Mouse (Mus musculus): ENCODE measurements around the gene Fcgr2b.
A peak's percentile ranks its signal among the peaks of the same experiment; 100 is the strongest.
"Not testable (repeated sequence)": the region's sequence is repeated elsewhere in the genome, so short reads cannot be mapped to it uniquely, and the experiment has no call there.

Fcgr2b gene

GRCm38 (mm10) chr1:170976447-170976846, at the start of gene Fcgr2b:
Gene Fcgr2b (minus strand): TSS chr1:170976547.
- no peak for DNase-seq (ENCODE audit: low spot score)

GRCm38 (mm10) chr1:171019311-171019950, 43.1 kb upstream of the Fcgr2b start:
- no peak for DNase-seq (ENCODE audit: low spot score)

- no peak for DNase-seq (ENCODE audit: low spot score)
These were observed 42.4 kb upstream of the Fcgr2b start, which contains the start of gene Fcgr4 for GRCm38 (mm10) chr1:171018737-171019136. Gene Fcgr4 (plus strand): TSS chr1:171018920.

- DNase-seq (ENCODE audit: low spot score): no peak
These were observed 41.3 kb upstream of the Fcgr2b start for GRCm38 (mm10) chr1:171017468-171018158.

GRCm38 (mm10) chr1:171016676-171017356, 40.5 kb upstream of the Fcgr2b start:
- DNase-seq (ENCODE audit: low spot score): no peak

GRCm38 (mm10) chr1:171011733-171012132, 35.4 kb upstream of the Fcgr2b start:
- no peak for DNase-seq (ENCODE audit: low spot score)

- DNase-seq (ENCODE audit: low spot score): no peak
These were observed 30.6 kb upstream of the Fcgr2b start for GRCm38 (mm10) chr1:171006905-171007304.

- DNase-seq (ENCODE audit: low spot score): no peak
These were observed 30.0 kb upstream of the Fcgr2b start for GRCm38 (mm10) chr1:171006335-171006734.

- DNase-seq (ENCODE audit: low spot score): no peak
These were observed 29.2 kb upstream of the Fcgr2b start for GRCm38 (mm10) chr1:171005586-171005985.

- no peak for DNase-seq (ENCODE audit: low spot score)
These were observed 28.7 kb upstream of the Fcgr2b start for GRCm38 (mm10) chr1:171005081-171005480.

- DNase-seq (ENCODE audit: low spot score): no peak
These were observed 23.5 kb upstream of the Fcgr2b start for GRCm38 (mm10) chr1:170999811-171000210.

GRCm38 (mm10) chr1:170997756-170998655, 21.7 kb upstream of the Fcgr2b start:
- DNase-seq (ENCODE audit: low spot score): peak; percentile 51

- peak; percentile 63 for DNase-seq (ENCODE audit: low spot score)
These were observed 20.4 kb upstream of the Fcgr2b start for GRCm38 (mm10) chr1:170996753-170997152.

GRCm38 (mm10) chr1:170996034-170996433, 19.7 kb upstream of the Fcgr2b start:
- no peak for DNase-seq (ENCODE audit: low spot score)

GRCm38 (mm10) chr1:170992550-170992949, 16.2 kb upstream of the Fcgr2b start:
- peak; percentile 18 for DNase-seq (ENCODE audit: low spot score)

GRCm38 (mm10) chr1:170989656-170990055, 13.3 kb upstream of the Fcgr2b start:
- no peak for DNase-seq (ENCODE audit: low spot score)

- no peak for DNase-seq (ENCODE audit: low spot score)
These were observed 9.5 kb upstream of the Fcgr2b start for GRCm38 (mm10) chr1:170985861-170986260.

GRCm38 (mm10) chr1:170985092-170985491, 8.7 kb upstream of the Fcgr2b start:
- no peak for DNase-seq (ENCODE audit: low spot score)

- DNase-seq (ENCODE audit: low spot score): no peak
These were observed 6.7 kb upstream of the Fcgr2b start for GRCm38 (mm10) chr1:170983066-170983465.

- DNase-seq (ENCODE audit: low spot score): no peak
These were observed 6.0 kb upstream of the Fcgr2b start for GRCm38 (mm10) chr1:170982301-170982700.

- DNase-seq (ENCODE audit: low spot score): not testable (repeated sequence)
These were observed 5.3 kb upstream of the Fcgr2b start for GRCm38 (mm10) chr1:170981679-170982078.

- DNase-seq (ENCODE audit: low spot score): no peak
These were observed 2.3 kb upstream of the Fcgr2b start for GRCm38 (mm10) chr1:170978601-170979000.

Measured in urinary bladder, postnatal 14 days (tissue).